Mouse (Mus musculus) heart, embryonic 12.5 days (tissue): ENCODE measurements around the gene Pias3. TPM values are rescaled to one million over a fixed set of nuclear protein-coding genes. Genes with fewer than 3 reads are reported as not detected.
"Not testable (repeated sequence)": the region's sequence is repeated elsewhere in the genome, so short reads cannot be mapped to it uniquely, and the experiment has no call there.

Experiments
- ATAC-seq: fragments of 200-750 bp; cut with Nextera tagmentation; 2 replicates; pipeline ENCODE4 v1.8.0; 2017; ENCODE audit warnings: moderate TSS enrichment, moderate library complexity; ENCODE audit not compliant: insufficient number of reproducible peaks, low FRiP score
- H3K27ac ChIP-seq: fragments of 300-500 bp; sonication (generic); 2 replicates; pipeline ENCODE4 v1.5.1; 2016; ENCODE audit warnings: mild to moderate bottlenecking, moderate library complexity; ENCODE audit not compliant: poor library complexity, severe bottlenecking
- H3K27me3 ChIP-seq: fragments of 300-500 bp; sonication (generic); replicated peaks from 2 replicates; pipeline ENCODE4 v1.6.1; 2016; ENCODE audit warnings: mild to moderate bottlenecking, moderate library complexity
- H3K36me3 ChIP-seq: fragments of 300-500 bp; sonication (generic); 2 replicates; pipeline ENCODE4 v1.6.1; 2016; ENCODE audit warnings: mild to moderate bottlenecking, moderate library complexity
- H3K4me1 ChIP-seq: fragments of 300-500 bp; sonication (generic); replicated peaks from 2 replicates; pipeline ENCODE4 v1.6.1; 2016; ENCODE audit warnings: mild to moderate bottlenecking
- H3K4me2 ChIP-seq: fragments of 300-500 bp; sonication (generic); 2 replicates; pipeline ENCODE4 v1.6.1; 2016; ENCODE audit warnings: mild to moderate bottlenecking, moderate library complexity
- H3K4me3 ChIP-seq: fragments of 300-500 bp; sonication (generic); 2 replicates; pipeline ENCODE4 v1.5.1; 2016; ENCODE audit warnings: mild to moderate bottlenecking
- H3K9ac ChIP-seq: fragments of 300-500 bp; sonication (generic); 2 replicates; pipeline ENCODE4 v1.6.1; 2016; ENCODE audit warnings: mild to moderate bottlenecking, moderate library complexity
- H3K9me3 ChIP-seq: fragments of 300-500 bp; sonication (generic); replicated peaks from 2 replicates; pipeline ENCODE4 v1.6.1; 2016; ENCODE audit warnings: mild to moderate bottlenecking, moderate library complexity
- WGBS: fragments of 180-500 bp; shearing (Covaris S2); methylation state at CpG from one replicate; pipeline ENCODE4 v1.1.7; 2016; 5-methylcytosine and 5-hydroxymethylcytosine counted together
- polyA plus RNA-seq: library from polyadenylated mRNA; unstranded; fragments of >200 nt; fragmentation: Nextera tagmentation; extraction: Ambion mirVana; gene quantifications from 2 replicates; pipeline ENCODE4 v1.2.1, GENCODE M21; 2016

Pias3 gene
- polyA plus RNA-seq, 1 experiment from 2014 or later, result 43.3 TPM

DNA sequence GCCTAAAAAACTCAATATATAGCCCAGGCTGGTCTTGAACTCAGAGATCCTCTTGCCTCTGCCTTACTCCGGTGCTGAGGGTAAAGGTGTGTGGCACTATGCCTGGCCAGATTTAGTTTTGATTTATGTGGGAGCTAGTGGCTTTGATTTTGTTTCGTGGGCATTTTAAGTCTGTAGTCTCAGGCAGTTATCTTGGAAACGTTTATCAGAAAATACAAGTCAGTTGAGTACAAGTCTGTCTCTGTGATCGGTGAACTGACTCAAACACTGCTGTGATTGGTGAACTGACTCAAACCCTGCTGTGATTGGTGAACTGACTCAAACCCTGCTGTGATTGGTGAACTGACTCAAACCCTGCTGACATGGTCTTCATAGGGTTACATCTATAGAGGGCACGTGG, 34.6 kb downstream of the Pias3 start:
- 50% methylated on average over 5 of the region's 5 CpGs for whole genome bisulfite sequencing
- H3K4me2 ChIP-seq, result no peak overlapping the region

DNA sequence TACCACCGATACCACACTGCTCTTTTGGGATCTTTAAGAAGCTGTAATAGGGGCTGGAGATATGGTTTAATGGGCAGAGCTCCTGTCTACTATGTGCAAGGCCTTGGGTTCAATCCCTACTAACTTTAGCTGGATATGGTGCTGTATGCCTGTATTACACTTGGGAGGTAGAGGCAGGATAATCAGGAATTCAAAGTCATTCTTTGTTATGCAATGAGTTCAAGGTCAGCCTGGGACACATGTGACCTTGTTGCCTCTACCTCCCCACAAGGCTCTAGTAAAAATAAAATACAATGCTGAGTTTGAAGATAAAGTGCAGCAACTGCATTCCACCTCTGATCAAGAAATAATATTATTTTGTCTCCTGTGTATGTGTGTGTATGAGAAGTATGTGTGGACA, 37.8 kb downstream of the Pias3 start:
- ATAC-seq, result no peak
- H3K9me3 ChIP-seq, result no peaks in the 10 kb centered on the region
- H3K9ac ChIP-seq, result no peak overlapping the region
- H3K36me3 ChIP-seq, result peaks cover 4% of the 10 kb centered on the region; the same call in 1 of the 2 replicates
- peaks cover 42% of the 10 kb centered on the region for H3K4me1 ChIP-seq
- no peak overlapping the region for H3K4me3 ChIP-seq
- WGBS, result 78% methylated on average over 1 of the region's 1 CpGs
- H3K27me3 ChIP-seq, result no peaks in the 10 kb centered on the region
- no peak overlapping the region for H3K27ac ChIP-seq
- H3K4me2 ChIP-seq, result no peak overlapping the region

More for the DNA sequence above, 34.6 kb downstream of the Pias3 start:
- no peak overlapping the region for H3K27ac ChIP-seq
- H3K4me3 ChIP-seq, result no peak overlapping the region
- H3K27me3 ChIP-seq, result no peaks in the 10 kb centered on the region
- peaks cover 42% of the 10 kb centered on the region for H3K4me1 ChIP-seq
- H3K36me3 ChIP-seq, result peaks cover 4% of the 10 kb centered on the region; the same call in 1 of the 2 replicates
- ATAC-seq, result no peak
- no peaks in the 10 kb centered on the region for H3K9me3 ChIP-seq
- H3K9ac ChIP-seq, result no peak overlapping the region

DNA sequence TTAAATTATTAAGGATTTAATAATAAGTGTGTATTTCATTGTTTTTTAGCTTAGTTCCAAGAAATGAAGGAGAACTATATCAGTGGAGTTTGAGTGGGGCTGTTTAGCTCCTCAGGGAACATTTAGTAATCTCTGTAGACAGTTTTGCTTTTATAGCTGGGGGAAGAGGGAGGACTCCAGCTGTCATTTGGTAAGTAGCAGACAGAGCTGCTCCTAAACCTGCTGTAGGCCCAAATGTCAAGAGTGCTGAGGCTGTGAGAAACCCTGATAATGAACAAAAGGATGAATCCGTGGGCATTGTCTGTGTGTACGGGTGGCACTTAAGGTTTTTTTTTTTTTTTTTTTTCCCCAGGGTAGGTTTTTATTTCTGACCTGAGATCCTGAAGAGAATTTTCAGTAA, 39.0 kb downstream of the Pias3 start:
- ATAC-seq, result no peak
- Histone ChIP-seq H3K36me3 (peaks cover 4% of the 10 kb centered on the region; the same call in 1 of the 2 replicates), H3K9me3 (no peaks in the 10 kb centered on the region), H3K27me3 (no peaks in the 10 kb centered on the region), H3K27ac (no peak overlapping the region), H3K4me1 (peaks cover 34% of the 10 kb centered on the region), H3K4me2 (no peak overlapping the region), H3K4me3 (no peak overlapping the region), H3K9ac (no peak overlapping the region)
- WGBS, result 78% methylated on average over 2 of the region's 2 CpGs

- Histone ChIP-seq H3K36me3 (peaks cover 4% of the 10 kb centered on the region; the same call in 1 of the 2 replicates), H3K4me3 (no peak overlapping the region), H3K27ac (no peak overlapping the region), H3K9ac (no peak overlapping the region), H3K4me1 (peaks cover 19% of the 10 kb centered on the region), H3K27me3 (no peaks in the 10 kb centered on the region), H3K9me3 (no peaks in the 10 kb centered on the region), H3K4me2 (no peak overlapping the region)
- ATAC-seq, result no peak
- 50% methylated on average over 1 of the region's 1 CpGs for WGBS
Measured at GRCm38 (mm10) chr3:96737013-96737740, 41.0 kb downstream of the Pias3 start.

DNA sequence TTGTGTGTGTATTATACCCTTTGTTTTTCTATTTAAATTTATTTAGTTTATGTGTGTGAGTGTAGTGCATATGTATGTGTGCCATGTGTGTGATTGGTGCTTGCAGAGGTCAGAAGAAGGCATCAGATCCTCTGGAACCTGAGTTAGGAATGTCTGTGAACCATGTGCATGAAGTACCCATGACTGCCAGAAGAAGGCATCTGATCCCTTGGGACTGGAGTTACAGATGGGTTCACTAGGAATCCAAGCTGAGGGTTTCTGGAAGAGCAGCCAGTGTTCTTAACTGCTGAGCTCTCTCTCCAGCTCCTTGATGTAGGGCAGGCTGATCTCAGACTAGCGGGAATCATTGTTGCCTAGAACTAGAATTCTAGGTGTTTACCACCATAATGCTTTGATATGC, 41.8 kb downstream of the Pias3 start:
- Histone ChIP-seq H3K9me3 (no peaks in the 10 kb centered on the region), H3K4me1 (peaks cover 27% of the 10 kb centered on the region), H3K4me3 (no peak overlapping the region), H3K27me3 (no peaks in the 10 kb centered on the region), H3K4me2 (no peak overlapping the region), H3K9ac (no peak overlapping the region), H3K27ac (no peak overlapping the region), H3K36me3 (no peaks in the 10 kb centered on the region)
- WGBS, result 97% methylated on average over 1 of the region's 1 CpGs
- ATAC-seq, result no peak

GRCm38 (mm10) chr3:96740279-96740678, 44.1 kb downstream of the Pias3 start:
- H3K9me3 ChIP-seq, H3K4me2 ChIP-seq, ATAC-seq, H3K27ac ChIP-seq, H3K27me3 ChIP-seq, H3K9ac ChIP-seq, H3K36me3 ChIP-seq, H3K4me3 ChIP-seq: not testable (repeated sequence)
- peaks cover 24% of the 10 kb centered on the region for H3K4me1 ChIP-seq

- Histone ChIP-seq H3K9ac (no peak overlapping the region), H3K27ac (no peak overlapping the region), H3K4me3 (no peak overlapping the region), H3K27me3 (no peaks in the 10 kb centered on the region), H3K4me2 (no peak overlapping the region), H3K9me3 (no peaks in the 10 kb centered on the region), H3K4me1 (peaks cover 20% of the 10 kb centered on the region), H3K36me3 (no peaks in the 10 kb centered on the region)
- no peak for ATAC-seq
- 86% methylated on average over 3 of the region's 3 CpGs for whole genome bisulfite sequencing
Measured at GRCm38 (mm10) chr3:96744348-96744747, 48.2 kb downstream of the Pias3 start.

DNA sequence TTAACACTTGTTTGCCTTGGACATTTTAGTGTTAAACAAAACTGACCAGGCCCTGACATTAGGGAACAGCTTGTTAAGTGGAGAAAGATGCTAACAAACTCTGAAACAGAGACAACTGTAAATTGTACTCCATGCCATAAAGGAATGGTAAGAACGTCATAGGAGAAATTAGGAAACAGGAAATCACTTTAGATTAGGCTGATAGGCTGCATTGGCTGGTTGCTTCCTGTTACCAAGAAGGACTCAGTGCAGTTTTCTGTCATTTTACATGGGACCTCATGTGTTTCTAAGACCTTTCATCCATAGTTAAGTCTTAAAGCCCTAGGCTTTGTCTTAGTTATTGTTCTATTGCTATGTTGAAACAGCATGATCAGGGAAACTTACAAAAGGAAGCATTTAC, 50.6 kb downstream of the Pias3 start:
- no peaks in the 10 kb centered on the region; the same call in 1 of the 2 replicates for H3K36me3 ChIP-seq
- ATAC-seq, result no peak
- H3K4me2 ChIP-seq, result no peak overlapping the region
- no peaks in the 10 kb centered on the region for H3K9me3 ChIP-seq
- H3K27ac ChIP-seq, result no peak overlapping the region
- 41% methylated on average over 1 of the region's 1 CpGs for WGBS
- H3K4me3 ChIP-seq, result no peak overlapping the region
- H3K9ac ChIP-seq, result no peak overlapping the region
- H3K27me3 ChIP-seq, result no peaks in the 10 kb centered on the region
- H3K4me1 ChIP-seq, result peaks cover 20% of the 10 kb centered on the region

Other genes starting within 250 kb of the Pias3 start
- 0.72 and 0.87 TPM in 2 replicates for gene BC107364, start 244.1 kb upstream of the Pias3 start, polyA plus RNA-seq
- 7.9 and 9.2 TPM in 2 replicates for gene Hfe2, start 171.2 kb upstream of the Pias3 start, polyA plus RNA-seq
- 144 and 150 TPM in 2 replicates for gene Txnip, start 138.4 kb upstream of the Pias3 start, polyA plus RNA-seq
- 1.6 and 2.4 TPM in 2 replicates for gene Gm16253, start 119.4 kb upstream of the Pias3 start, polyA plus RNA-seq
- gene Polr3gl, start 102.2 kb upstream of the Pias3 start, polyA plus RNA-seq, result 39.2 and 39.3 TPM in 2 replicates
- gene Ankrd34a, start 99.7 kb upstream of the Pias3 start, polyA plus RNA-seq, result 9.2 and 9.5 TPM in 2 replicates
- gene Lix1l, start 95.2 kb upstream of the Pias3 start, polyA plus RNA-seq, result 5.1 and 5.2 TPM in 2 replicates
- gene Rbm8a, start 66.5 kb upstream of the Pias3 start, polyA plus RNA-seq, result 90.8 and 95.8 TPM in 2 replicates
- 36.9 and 37.2 TPM in 2 replicates for gene Pex11b, start 61.0 kb upstream of the Pias3 start, polyA plus RNA-seq
- 0.10 and 0.14 TPM in 2 replicates for gene Gm42957, start 60.9 kb upstream of the Pias3 start, polyA plus RNA-seq
- 0.75 and 0.91 TPM in 2 replicates for gene Itga10, start 50.8 kb upstream of the Pias3 start, polyA plus RNA-seq
- 0.17 and 0.23 TPM in 2 replicates for gene Ankrd35, start 26.3 kb upstream of the Pias3 start, polyA plus RNA-seq
- gene Nudt17, start 12.2 kb downstream of the Pias3 start, polyA plus RNA-seq, result 6.2 and 6.9 TPM in 2 replicates
- gene Polr3c, start 31.2 kb downstream of the Pias3 start, polyA plus RNA-seq, result 27.6 and 32.5 TPM in 2 replicates
- gene Rnf115, start 31.3 kb downstream of the Pias3 start, polyA plus RNA-seq, result 54.5 and 56.5 TPM in 2 replicates
- 0.36 TPM in 1 of 2 replicates, not detected in the other for gene Pdzk1, start 132.9 kb downstream of the Pias3 start, polyA plus RNA-seq
- 0.08 TPM in 1 of 2 replicates, not detected in the other for gene Cd160, start 133.0 kb downstream of the Pias3 start, polyA plus RNA-seq
- gene Gja5, start 208.3 kb downstream of the Pias3 start, polyA plus RNA-seq, result 150 and 151 TPM in 2 replicates
- gene Gpr89, start 209.0 kb downstream of the Pias3 start, polyA plus RNA-seq, result 27.6 and 32.3 TPM in 2 replicates
- not detected in 2 replicates for gene Gja8, start 229.6 kb downstream of the Pias3 start, polyA plus RNA-seq